Comparison of ENCODE assay signal across 9 mouse cellular contexts in the genomic region with DNA sequence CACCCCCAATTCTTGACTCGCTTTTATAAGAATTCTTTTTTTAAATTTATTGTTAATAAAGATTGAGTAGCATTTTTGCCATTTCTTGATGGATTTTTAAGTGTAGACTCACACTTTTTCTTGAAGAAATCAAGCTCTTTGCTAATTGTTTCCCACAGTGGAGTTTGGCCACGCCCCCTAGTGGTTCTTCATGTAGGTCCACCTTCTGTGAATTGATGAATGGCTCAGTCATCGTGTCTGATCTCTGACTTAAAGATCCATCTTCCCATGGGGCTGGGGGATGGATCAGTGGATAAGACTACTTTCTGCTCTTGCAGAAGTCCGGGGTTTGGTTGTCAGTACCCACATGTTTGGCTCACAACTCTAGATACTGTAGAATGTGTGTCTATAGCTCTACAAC. TPM values are rescaled to one million over a fixed set of nuclear protein-coding genes. Genes with fewer than 3 reads are reported as not detected.
DNase-seq lines count a peak whose midpoint lies in the region; ATAC-seq and TF ChIP-seq lines count a peak whose summit lies in the region.
"Had no signal": no experiment of that assay in that cellular context is flagged by ENCODE, and none has a peak within 500 bp of the region (broad histone marks: within the 10 kb centered on the region; RNA-seq: fewer than 3 reads in every experiment).

No protein-coding gene starts in this region.

- no peak overlapping the region for H3K4me3 ChIP-seq in kidney, adult 2 months (ENCODE audit: insufficient read depth, low read depth, low read length)
- no peak overlapping the region for H3K4me3 ChIP-seq in kidney, embryonic 15.5 days (replicated peaks)
- no peak overlapping the region for H3K4me3 ChIP-seq in liver, embryonic 14.5 days (ENCODE audit: insufficient read depth in 1 of 2, low read depth in 2 of 2, low read length in 2 of 2)
- H3K4me3 ChIP-seq: liver, embryonic 13.5 days had no signal

- peaks cover 8% of the 10 kb centered on the region for H3K36me3 ChIP-seq in kidney, adult 2 months (ENCODE audit: control insufficient read depth, insufficient read depth, low read length)
- peaks cover 54% of the 10 kb centered on the region for H3K36me3 ChIP-seq in kidney, embryonic 15.5 days
- peaks cover 11% of the 10 kb centered on the region for H3K36me3 ChIP-seq in liver, embryonic 14.5 days (replicated peaks; ENCODE audit: control insufficient read depth, insufficient read depth, low read depth)

- H3K9me3 ChIP-seq in kidney, embryonic 15.5 days (replicated peaks): no peaks in the 10 kb centered on the region
- H3K9me3 ChIP-seq in liver, embryonic 14.5 days (ENCODE audit: control insufficient read depth, low read length): no peaks in the 10 kb centered on the region
- H3K9me3 ChIP-seq: liver, embryonic 13.5 days had no signal

- no peak overlapping the region for H3K9ac ChIP-seq in kidney, embryonic 15.5 days
- H3K9ac ChIP-seq in liver, embryonic 14.5 days (replicated peaks): no peak overlapping the region
- H3K9ac ChIP-seq: liver, embryonic 13.5 days had no signal

- H3K4me1 ChIP-seq in kidney, adult 2 months (ENCODE audit: control insufficient read depth, insufficient read depth, low read length): no peaks in the 10 kb centered on the region
- 0 out of 2 replicates have a peak, but pooled peaks cover 4% of the 10 kb centered on the region for H3K4me1 ChIP-seq in kidney, embryonic 15.5 days
- H3K4me1 ChIP-seq in liver, embryonic 14.5 days (replicated peaks; ENCODE audit: control insufficient read depth in 2 of 2, insufficient read depth in 2 of 2, low read length in 1 of 2): peaks cover 20 to 26% of the 10 kb centered on the region in 2 experiments

- no peaks in the 10 kb centered on the region for H3K27me3 ChIP-seq in kidney, adult 2 months (replicated peaks; ENCODE audit: control insufficient read depth, insufficient read depth, low read length)
- H3K27me3 ChIP-seq in kidney, embryonic 15.5 days: no peaks in the 10 kb centered on the region
- H3K27me3 ChIP-seq in liver, embryonic 14.5 days (ENCODE audit: control insufficient read depth, insufficient read depth, low read length): no peaks in the 10 kb centered on the region
- H3K27me3 ChIP-seq: liver, embryonic 13.5 days had no signal

- ATAC-seq in kidney, embryonic 15.5 days (replicated peaks; ENCODE audit: low FRiP score): no peak
- ATAC-seq in liver, embryonic 14.5 days (ENCODE audit: insufficient read depth): no peak

- H3K27ac ChIP-seq in kidney, adult 2 months (ENCODE audit: insufficient read depth, low read depth, low read length): no peak overlapping the region
- no peak overlapping the region for H3K27ac ChIP-seq in kidney, embryonic 15.5 days
- H3K27ac ChIP-seq in liver, embryonic 14.5 days: no peak overlapping the region
- H3K27ac ChIP-seq: liver, embryonic 13.5 days had no signal

- no peak for TF ChIP-seq POLR2A in kidney, adult 2 months (IDR thresholded peaks at IDR 0.05; ENCODE audit: low read depth, low read length)

- peak; percentile 47 for TF ChIP-seq CTCF in kidney, adult 2 months (conservative IDR thresholded peaks at IDR 0.05; ENCODE audit: insufficient read depth, insufficient read length, low read depth, low read length)
- TF ChIP-seq CTCF in liver, embryonic 14.5 days (IDR thresholded peaks at IDR 0.05; ENCODE audit: low read depth): peak; percentile 74

- H3K4me2 ChIP-seq in kidney, embryonic 15.5 days: no peak overlapping the region
- H3K4me2 ChIP-seq in liver, embryonic 14.5 days (ENCODE audit: low read depth): no peak overlapping the region
- H3K4me2 ChIP-seq: liver, embryonic 13.5 days had no signal

- DNase-seq in adrenal gland, postnatal 10 days: peak; percentile 45
- no peak for DNase-seq in adrenal gland, postnatal 4 days (ENCODE audit: low spot score in 2 of 2)
- DNase-seq in kidney, adult 2 months: peak; percentile 59
- peak; percentile 73 for DNase-seq in ZHBTc4 (ENCODE audit: low read depth, low spot score)
- no peak for DNase-seq in liver, embryonic 14.5 days (ENCODE audit: low read depth in 3 of 3, low spot score in 3 of 3)
- no peak for DNase-seq in Muller cell, postnatal 12 days (ENCODE audit: inconsistent ontology term)
- no peak for DNase-seq in yolk sac, embryonic 10.5 days (ENCODE audit: low spot score)
- DNase-seq: liver, embryonic 13.5 days had no signal

- no peak for TF ChIP-seq EP300 in liver, embryonic 14.5 days (IDR thresholded peaks at IDR 0.05; ENCODE audit: low read depth)

- 55% methylated on average over 4 of the region's 4 CpGs for WGBS in kidney, adult 2 months
- 64% methylated on average over 4 of the region's 4 CpGs for WGBS in kidney, embryonic 15.5 days
- 42% methylated on average over 4 of the region's 4 CpGs for WGBS in liver, embryonic 14.5 days (ENCODE audit: insufficient replicate concordance)

RNA-seq across cellular contexts. Expression of a gene that starts 43.5 kb away (rescaled TPM):
- 10 to 100 TPM; 19.5 TPM for total RNA-seq in adrenal gland, postnatal 10 days (2021)
- total RNA-seq in adrenal gland, postnatal 4 days (2021): 10 to 100 TPM; 27.0 to 27.8 TPM
- polyA plus RNA-seq in kidney, adult 2 months (2012; rRNA removed): 27.3 and 28.1 TPM in 2 replicates
- polyA plus RNA-seq in kidney, embryonic 15.5 days (2015; fragmentation: Nextera tagmentation; extraction: Ambion mirVana): 20.9 and 21.1 TPM in 2 replicates
- polyA plus RNA-seq in liver, embryonic 14.5 days (2012; rRNA removed): 6.4 and 6.5 TPM in 2 replicates
- 6.8 and 7.2 TPM in 2 replicates for polyA plus RNA-seq in liver, embryonic 14.5 days (2014; fragmentation: Nextera tagmentation; extraction: Ambion mirVana)

Comparison
In these comparisons a context has a peak if more than half of its experiments do, and no peak if none do; other contexts are left out.
1. DNase-seq: peak in adrenal gland, postnatal 10 days (single experiment), kidney, adult 2 months (single experiment) and ZHBTc4 (single experiment); none in adrenal gland, postnatal 4 days (0 of 2), liver, embryonic 14.5 days (0 of 3), Muller cell, postnatal 12 days (single experiment) and yolk sac, embryonic 10.5 days (single experiment).